Mouse (Mus musculus) neural tube, embryonic 11.5 days (tissue): ENCODE measurements at regions not wholly inside any gene's neighbourhood (a gene's known extent, or its start where the extent isn't known, plus 50 kb on each side); places are given as distances from the start of the nearest gene placed in this dataset.
"Not testable (repeated sequence)": the region's sequence is repeated elsewhere in the genome, so short reads cannot be mapped to it uniquely, and the experiment has no call there.

Experiments used
- ATAC-seq: fragments of 200-750 bp; cut with Nextera tagmentation; 2 replicates; pipeline ENCODE4 v1.8.0; 2017; ENCODE audit warnings: moderate number of reproducible peaks, mild to moderate bottlenecking, moderate TSS enrichment, moderate library complexity; ENCODE audit not compliant: insufficient read depth, low FRiP score, low TSS enrichment
- DNase-seq: peaks from one replicate; pipeline ENCODE4 v3.0.0-alpha.2; 2015; ENCODE audit warnings: low spot score
- H3K27ac ChIP-seq: fragments of 300-500 bp; sonication (generic); 2 replicates; pipeline ENCODE4 v1.5.1; 2014; ENCODE audit warnings: low read depth, mild to moderate bottlenecking, low read length
- H3K27me3 ChIP-seq: fragments of 300-500 bp; sonication (generic); 2 replicates; pipeline ENCODE4 v1.6.1; 2014; ENCODE audit warnings: mild to moderate bottlenecking, low read length, mixed read lengths; ENCODE audit not compliant: control insufficient read depth, insufficient read depth
- H3K36me3 ChIP-seq: fragments of 300-500 bp; sonication (generic); 2 replicates; pipeline ENCODE4 v1.6.1; 2014; ENCODE audit warnings: mild to moderate bottlenecking, low read length, moderate library complexity, mixed read lengths; ENCODE audit not compliant: control insufficient read depth, insufficient read depth
- H3K4me1 ChIP-seq: fragments of 300-500 bp; sonication (generic); 2 replicates; pipeline ENCODE4 v1.6.1; 2014; ENCODE audit warnings: low read length, mixed read lengths; ENCODE audit not compliant: control insufficient read depth, insufficient read depth
- H3K4me2 ChIP-seq: fragments of 300-500 bp; sonication (generic); 2 replicates; pipeline ENCODE4 v1.6.1; 2014; ENCODE audit warnings: low read depth, mild to moderate bottlenecking, moderate library complexity
- H3K4me3 ChIP-seq: fragments of 300-500 bp; sonication (generic); 2 replicates; pipeline ENCODE4 v1.5.1; 2014; ENCODE audit warnings: low read depth, low read length
- H3K9ac ChIP-seq: fragments of 300-500 bp; sonication (generic); 2 replicates; pipeline ENCODE4 v1.6.1; 2014; ENCODE audit warnings: mild to moderate bottlenecking, low read length
- H3K9me3 ChIP-seq: fragments of 300-500 bp; sonication (generic); 2 replicates; pipeline ENCODE4 v1.6.1; 2016; ENCODE audit warnings: low read length; ENCODE audit not compliant: control insufficient read depth
- WGBS: fragments of 180-500 bp; shearing (Covaris S2); extraction: QIAGEN DNeasy Blood & Tissue Kit; methylation state at CpG from one replicate; pipeline ENCODE4 v1.1.7; 2014; 5-methylcytosine and 5-hydroxymethylcytosine counted together

GRCm38 (mm10) chr17:47248053-47248452, 120.6 kb upstream of the Mrps10 start:
- no peak for ATAC-seq
- H3K4me2 ChIP-seq, result no peak overlapping the region
- DNase-seq, result no peak
- no peaks in the 10 kb centered on the region for H3K9me3 ChIP-seq
- H3K9ac ChIP-seq, result no peak overlapping the region
- no peak overlapping the region for H3K27ac ChIP-seq
- no peak overlapping the region for H3K4me3 ChIP-seq
- H3K36me3 ChIP-seq, result peaks cover 2% of the 10 kb centered on the region; the same call in 1 of the 2 replicates
- H3K27me3 ChIP-seq, result no peaks in the 10 kb centered on the region
- WGBS, result 77% methylated on average over 3 of the region's 3 CpGs
- no peaks in the 10 kb centered on the region for H3K4me1 ChIP-seq

GRCm38 (mm10) chr17:47247516-47247915, 121.2 kb upstream of the Mrps10 start:
- H3K4me3 ChIP-seq, result no peak overlapping the region
- no peak overlapping the region for H3K27ac ChIP-seq
- 86% methylated on average over 5 of the region's 5 CpGs for WGBS
- H3K9me3 ChIP-seq, result no peaks in the 10 kb centered on the region
- no peaks in the 10 kb centered on the region for H3K4me1 ChIP-seq
- ATAC-seq (no peak), DNase-seq (no peak)
- peaks cover under 1% of the 10 kb centered on the region; the same call in 1 of the 2 replicates for H3K36me3 ChIP-seq
- H3K4me2 ChIP-seq, result no peak overlapping the region
- no peak overlapping the region for H3K9ac ChIP-seq
- no peaks in the 10 kb centered on the region for H3K27me3 ChIP-seq

GRCm38 (mm10) chr17:47246605-47247004, 122.1 kb upstream of the Mrps10 start:
- H3K4me2 ChIP-seq, result no peak overlapping the region
- no peak overlapping the region for H3K4me3 ChIP-seq
- DNase-seq, result no peak
- no peaks in the 10 kb centered on the region for H3K27me3 ChIP-seq
- H3K9me3 ChIP-seq, result no peaks in the 10 kb centered on the region
- ATAC-seq, result no peak
- H3K4me1 ChIP-seq, result no peaks in the 10 kb centered on the region
- no peak overlapping the region for H3K27ac ChIP-seq
- no peak overlapping the region for H3K9ac ChIP-seq
- WGBS, result 87% methylated on average over 8 of the region's 8 CpGs
- H3K36me3 ChIP-seq, result no peaks in the 10 kb centered on the region

- no peak for ATAC-seq
- Histone ChIP-seq H3K4me1 (no peaks in the 10 kb centered on the region), H3K9me3 (no peaks in the 10 kb centered on the region), H3K27me3 (no peaks in the 10 kb centered on the region), H3K36me3 (no peaks in the 10 kb centered on the region), H3K27ac (no peak overlapping the region), H3K4me3 (no peak overlapping the region), H3K4me2 (no peak overlapping the region), H3K9ac (no peak overlapping the region)
- no peak for DNase-seq
- WGBS, result 90% methylated on average over 9 of the region's 9 CpGs
Measured at GRCm38 (mm10) chr17:47245635-47246034, 123.1 kb upstream of the Mrps10 start.

GRCm38 (mm10) chr17:47239086-47239485, 129.6 kb upstream of the Mrps10 start:
- WGBS, result 97% methylated on average over 4 of the region's 4 CpGs
- Histone ChIP-seq H3K27me3 (no peaks in the 10 kb centered on the region), H3K4me1 (no peaks in the 10 kb centered on the region), H3K36me3 (no peaks in the 10 kb centered on the region), H3K9ac (no peak overlapping the region), H3K4me3 (no peak overlapping the region), H3K4me2 (no peak overlapping the region), H3K9me3 (no peaks in the 10 kb centered on the region), H3K27ac (no peak overlapping the region)
- no peak for ATAC-seq
- DNase-seq, result no peak

- H3K36me3 ChIP-seq, ATAC-seq, H3K27me3 ChIP-seq, DNase-seq, H3K4me2 ChIP-seq, H3K4me1 ChIP-seq, H3K9me3 ChIP-seq, H3K4me3 ChIP-seq, H3K9ac ChIP-seq, H3K27ac ChIP-seq: not testable (repeated sequence)
- 95% methylated on average over 3 of the region's 3 CpGs for WGBS
Measured at GRCm38 (mm10) chr17:47237881-47238280, 130.8 kb upstream of the Mrps10 start.

- Histone ChIP-seq H3K4me1 (no peaks in the 10 kb centered on the region), H3K27ac (no peak overlapping the region), H3K36me3 (no peaks in the 10 kb centered on the region), H3K4me3 (no peak overlapping the region), H3K4me2 (no peak overlapping the region), H3K9ac (no peak overlapping the region), H3K27me3 (no peaks in the 10 kb centered on the region), H3K9me3 (no peaks in the 10 kb centered on the region)
- 91% methylated on average over 11 of the region's 11 CpGs for WGBS
- DNase-seq (no peak), ATAC-seq (no peak)
Measured at GRCm38 (mm10) chr17:47234343-47234742, 134.3 kb upstream of the Mrps10 start.

- Histone ChIP-seq H3K27ac (no peak overlapping the region), H3K9me3 (no peaks in the 10 kb centered on the region), H3K4me1 (no peaks in the 10 kb centered on the region), H3K36me3 (no peaks in the 10 kb centered on the region), H3K4me3 (no peak overlapping the region), H3K9ac (no peak overlapping the region), H3K4me2 (no peak overlapping the region), H3K27me3 (no peaks in the 10 kb centered on the region)
- WGBS, result 35% methylated on average over 8 of the region's 8 CpGs
- no peak for ATAC-seq
- DNase-seq, result no peak
Measured at GRCm38 (mm10) chr17:47233003-47233678, 135.5 kb upstream of the Mrps10 start.

GRCm38 (mm10) chr17:47230715-47231114, 138.0 kb upstream of the Mrps10 start:
- H3K36me3 ChIP-seq, result no peaks in the 10 kb centered on the region
- H3K4me3 ChIP-seq, result no peak overlapping the region
- no peak overlapping the region for H3K27ac ChIP-seq
- no peak for DNase-seq
- ATAC-seq, result no peak
- no peaks in the 10 kb centered on the region for H3K4me1 ChIP-seq
- WGBS, result 95% methylated on average over 10 of the region's 10 CpGs
- H3K9me3 ChIP-seq, result no peaks in the 10 kb centered on the region
- H3K27me3 ChIP-seq, result no peaks in the 10 kb centered on the region
- H3K4me2 ChIP-seq, result no peak overlapping the region
- no peak overlapping the region for H3K9ac ChIP-seq
